Mouse (Mus musculus) kidney, postnatal 10 days (tissue): ENCODE data around the gene Col23a1.
A peak's percentile ranks its signal among the peaks of the same experiment; 100 is the strongest.

ENCODE experiments used
- DNase-seq: peaks from one replicate; pipeline ENCODE4 v3.0.0; 2021; ENCODE audit warnings: mixed read lengths

Col23a1 gene

DNA sequence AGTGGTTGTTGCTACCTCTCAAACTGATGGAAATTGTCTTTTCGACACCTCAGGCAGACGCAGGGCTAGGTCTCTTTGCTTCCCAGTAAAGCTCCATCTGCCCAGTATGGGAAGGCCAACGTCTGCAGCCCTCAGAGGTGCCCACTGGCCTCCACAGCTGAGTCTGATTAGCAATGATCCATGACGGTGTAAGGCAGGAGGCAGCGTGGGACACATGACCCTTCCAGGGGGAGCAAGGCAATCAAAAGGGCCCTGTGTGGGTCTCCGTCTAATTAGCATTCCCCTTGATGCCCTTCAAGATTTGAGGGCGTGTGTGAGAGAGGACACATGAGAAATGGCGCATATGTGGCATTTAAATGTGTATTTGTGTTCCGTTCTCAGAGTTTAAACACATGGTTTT is 199.1 kb downstream of the Col23a1 start:
- DNase-seq: no peak

DNA sequence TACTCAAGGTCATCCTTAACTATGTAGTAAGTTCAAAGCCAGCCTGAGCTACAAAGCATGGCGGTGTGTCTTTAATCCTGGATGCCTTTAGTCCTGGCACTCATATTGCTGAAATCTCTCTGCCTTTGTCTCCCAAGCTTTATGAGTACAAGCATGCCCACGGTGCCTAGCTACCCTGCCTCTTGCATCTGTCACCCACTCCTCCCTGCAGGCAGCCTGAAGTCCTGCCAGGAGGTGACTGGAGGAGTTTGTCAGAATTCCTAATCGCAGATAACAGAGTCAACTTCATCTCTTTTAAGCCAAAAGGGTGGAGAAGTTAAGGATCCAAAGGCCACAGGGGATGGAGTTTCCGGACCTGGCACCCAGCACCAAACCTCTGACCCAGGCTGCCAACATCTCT is 203.7 kb downstream of the Col23a1 start:
- no peak for DNase-seq

DNA sequence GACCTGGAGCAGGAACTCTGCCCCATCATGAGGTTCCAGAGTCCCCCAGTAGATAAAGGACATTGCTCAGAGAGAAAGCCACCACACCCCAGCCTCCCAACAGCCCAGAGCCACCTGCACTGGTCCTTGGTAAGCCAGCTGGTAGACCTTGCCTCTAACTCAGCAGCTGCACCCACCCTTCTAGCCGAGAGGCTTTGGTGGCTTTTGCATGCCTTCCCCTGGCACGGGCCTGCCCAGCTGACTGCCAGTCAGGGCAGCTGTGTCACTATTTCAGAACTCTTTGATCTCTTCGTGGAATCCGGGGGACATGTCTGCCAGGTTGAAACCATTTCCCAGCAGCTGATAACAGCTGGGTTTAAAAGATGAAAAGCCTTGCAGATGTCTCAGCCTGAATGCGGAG is 204.5 kb downstream of the Col23a1 start:
- no peak for DNase-seq

DNA sequence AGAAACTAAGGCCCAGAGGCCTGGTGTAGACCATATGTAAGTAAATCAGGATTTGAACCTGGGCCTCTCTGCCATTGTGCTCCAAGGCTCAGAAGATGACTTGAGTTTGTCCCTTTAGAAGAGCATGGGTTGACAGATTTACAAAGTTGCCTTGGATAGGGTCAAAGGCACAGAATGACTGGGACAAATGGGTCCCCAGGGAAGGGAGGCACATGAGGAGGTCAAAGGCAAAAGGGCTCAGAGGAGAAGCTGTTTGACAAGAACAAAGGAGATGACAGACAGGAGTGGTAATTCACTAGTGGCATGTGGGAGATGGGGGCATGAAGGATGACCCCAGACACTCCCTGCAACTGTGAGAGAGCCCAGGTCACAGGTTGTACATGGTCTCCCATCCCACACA is 210.1 kb downstream of the Col23a1 start:
- DNase-seq: no peak

GRCm38 (mm10) chr11:51502431-51502851 is 212.7 kb downstream of the Col23a1 start:
- peak; percentile 56 for DNase-seq

GRCm38 (mm10) chr11:51504946-51505345 is 215.2 kb downstream of the Col23a1 start:
- DNase-seq: peak; percentile 32

DNA sequence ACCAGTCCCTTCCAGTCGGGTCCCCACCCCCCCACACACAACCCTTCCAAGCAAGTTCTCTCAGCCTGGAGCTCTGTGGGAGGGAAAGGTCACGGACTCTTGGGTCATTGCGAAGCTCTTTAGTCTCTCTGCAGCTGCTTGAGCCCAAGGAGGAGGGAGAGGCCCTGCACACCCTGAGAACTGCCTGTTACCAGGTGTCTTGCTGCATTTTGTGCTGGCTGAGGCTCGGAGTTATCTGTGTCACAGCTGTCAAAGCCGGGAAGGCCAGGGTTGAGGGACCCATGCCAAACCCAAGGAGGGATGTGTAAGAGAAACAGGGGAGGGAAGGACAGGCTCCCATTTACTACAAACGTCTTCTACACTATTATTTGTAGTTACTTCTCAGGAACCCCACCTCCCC is 218.3 kb downstream of the Col23a1 start:
- no peak for DNase-seq

GRCm38 (mm10) chr11:51509211-51509610 is 219.5 kb downstream of the Col23a1 start:
- no peak for DNase-seq

DNA sequence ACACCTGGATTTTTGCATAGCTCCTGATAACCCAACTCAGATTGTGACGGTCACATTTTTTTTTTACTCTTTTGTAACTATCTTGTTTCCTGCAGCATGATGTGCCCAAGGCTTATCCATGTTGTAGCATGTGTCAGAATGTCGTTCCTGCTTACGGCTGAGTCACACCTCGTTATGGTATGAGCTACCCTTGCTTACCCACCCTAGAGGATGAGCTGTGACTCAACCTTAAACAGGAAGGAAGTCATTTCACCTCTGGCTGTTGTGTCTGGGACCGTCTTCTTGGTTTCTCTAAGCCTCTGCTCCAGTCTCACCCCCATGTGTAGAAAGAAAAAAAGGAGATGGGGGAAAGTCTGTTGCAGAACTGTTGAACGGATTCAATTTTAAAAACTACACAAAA is 223.3 kb downstream of the Col23a1 start:
- DNase-seq: no peak

DNA sequence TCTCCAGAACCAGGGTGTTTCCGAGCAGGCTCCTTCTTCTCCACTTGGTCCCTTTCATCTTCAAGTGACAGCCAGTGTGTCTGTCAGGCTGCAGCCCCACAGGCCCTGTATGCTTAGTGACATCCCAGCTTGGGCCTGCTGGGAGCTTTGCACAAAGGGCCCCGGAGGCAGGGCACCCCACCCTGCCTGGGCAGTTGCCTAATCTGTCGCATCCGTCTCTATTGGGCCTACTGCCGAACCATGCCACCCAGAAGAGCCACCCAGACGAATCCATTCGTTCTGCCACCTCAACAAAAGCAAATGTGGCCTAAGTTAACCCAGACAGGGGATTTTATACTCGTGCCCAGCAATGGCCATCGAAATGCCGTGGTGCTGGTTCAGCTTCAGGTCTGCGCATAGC is 225.6 kb downstream of the Col23a1 start:
- DNase-seq: no peak

DNA sequence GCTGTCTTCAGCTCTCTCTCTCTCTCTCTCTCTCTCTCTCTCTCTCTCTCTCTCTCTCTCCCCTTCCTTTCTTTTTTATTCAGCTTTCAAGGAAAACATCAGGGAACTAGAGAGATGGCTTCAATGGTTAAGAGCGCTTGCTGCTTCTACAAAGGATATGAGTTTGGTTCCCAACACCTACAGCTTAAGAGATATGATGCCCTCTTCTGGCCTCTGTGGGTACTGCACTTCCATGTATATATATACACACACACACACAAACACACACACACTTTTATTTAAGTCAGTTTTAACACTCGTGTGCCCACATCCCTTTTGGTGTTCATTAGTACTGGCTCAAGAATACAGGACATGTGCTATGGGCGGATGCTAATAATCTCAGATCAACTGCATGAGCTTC is 228.4 kb downstream of the Col23a1 start:
- DNase-seq: no peak

DNA sequence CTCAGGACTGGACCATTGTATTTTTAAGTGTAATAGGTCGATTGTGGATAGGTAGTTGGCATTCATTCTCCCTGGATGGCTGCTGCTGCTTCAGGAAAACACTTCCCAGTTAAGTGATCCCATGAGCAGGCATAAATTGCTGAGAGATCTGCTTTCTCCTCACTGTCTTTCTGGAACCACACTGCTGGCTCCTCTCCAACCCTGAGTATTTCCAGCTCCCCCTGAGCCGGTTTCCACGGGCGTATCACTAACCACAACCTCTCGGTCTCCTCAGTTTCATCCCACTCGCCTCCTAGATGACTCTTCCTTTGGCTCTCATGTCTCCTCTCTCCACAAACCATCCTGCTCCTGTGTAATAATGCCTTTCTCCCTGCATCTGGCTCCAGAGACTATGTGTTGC is 228.9 kb downstream of the Col23a1 start:
- DNase-seq: no peak

DNA sequence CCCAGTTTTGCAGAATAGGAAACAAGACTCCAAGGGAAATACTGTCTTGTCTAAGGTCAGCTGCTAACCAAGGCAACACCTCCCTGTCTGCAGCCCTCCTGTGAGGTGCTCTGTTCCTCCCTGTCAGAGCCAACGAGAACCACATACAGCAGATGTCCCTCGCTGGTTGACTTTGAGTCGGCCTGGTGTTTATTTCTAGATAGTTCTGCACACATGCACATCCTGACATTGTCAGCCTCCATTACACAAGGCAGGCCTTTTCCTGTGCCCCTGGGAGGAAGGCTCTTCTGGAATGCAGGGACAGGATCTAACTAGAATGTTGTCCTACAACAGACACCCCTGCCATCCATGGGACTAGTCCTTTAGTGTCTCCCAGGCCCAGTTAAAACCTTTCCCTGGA is 231.7 kb downstream of the Col23a1 start:
- no peak for DNase-seq

DNA sequence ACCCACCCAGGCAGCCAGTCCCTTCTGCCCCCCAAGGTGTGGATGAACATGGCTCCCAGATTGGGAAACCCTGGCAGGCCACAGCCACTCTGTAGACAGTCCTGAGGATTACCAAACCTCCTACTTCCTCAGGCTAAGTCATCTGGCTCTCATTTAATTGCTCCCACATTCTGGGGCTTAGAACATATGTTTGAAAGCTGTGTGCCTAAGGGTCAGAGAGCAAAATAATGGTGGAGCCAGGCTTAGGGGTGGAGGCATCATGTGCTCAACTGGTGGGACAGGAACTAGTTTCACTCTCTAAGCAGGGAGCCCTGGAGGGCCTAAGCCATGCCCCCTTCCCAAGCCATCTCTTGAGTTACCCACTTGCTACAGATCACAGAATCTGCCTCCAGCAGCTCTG is 233.5 kb downstream of the Col23a1 start:
- no peak for DNase-seq

- no peak for DNase-seq
Measured at GRCm38 (mm10) chr11:51523625-51524024, 233.9 kb downstream of the Col23a1 start.

- no peak for DNase-seq
Measured at GRCm38 (mm10) chr11:51526631-51527161, 237.0 kb downstream of the Col23a1 start.

GRCm38 (mm10) chr11:51533128-51533533 is 243.4 kb downstream of the Col23a1 start:
- no peak for DNase-seq

GRCm38 (mm10) chr11:51534314-51534713 is 244.6 kb downstream of the Col23a1 start:
- DNase-seq: peak; percentile 60

DNA sequence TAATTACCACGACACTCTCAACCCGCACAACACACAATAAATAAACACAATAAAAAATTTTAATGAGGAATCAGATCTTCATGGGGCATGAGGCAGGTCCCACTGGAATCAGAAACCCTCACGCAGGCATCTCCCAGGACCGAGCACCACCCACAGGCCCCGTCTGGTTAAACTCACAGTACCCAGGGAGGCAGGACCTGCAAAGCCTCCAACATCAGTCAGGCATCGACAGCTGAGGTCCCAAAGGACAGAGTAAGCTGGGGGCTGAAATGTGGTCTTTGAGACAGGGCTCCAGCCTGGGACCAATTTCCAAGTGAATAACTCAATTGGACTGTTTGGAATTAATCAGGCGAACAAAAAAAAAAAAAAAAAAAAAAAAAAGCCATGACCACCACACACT is 248.7 kb downstream of the Col23a1 start:
- DNase-seq: no peak

- DNase-seq: no peak
Measured at GRCm38 (mm10) chr11:51538919-51539758, 249.4 kb downstream of the Col23a1 start.

GRCm38 (mm10) chr11:51539759-51540282 is 250.1 kb downstream of the Col23a1 start:
- peak; percentile 99 for DNase-seq

GRCm38 (mm10) chr11:51542424-51542823 is 252.7 kb downstream of the Col23a1 start:
- DNase-seq: peak; percentile 38

- DNase-seq: no peak
Measured at GRCm38 (mm10) chr11:51543487-51544050, 253.8 kb downstream of the Col23a1 start.

DNA sequence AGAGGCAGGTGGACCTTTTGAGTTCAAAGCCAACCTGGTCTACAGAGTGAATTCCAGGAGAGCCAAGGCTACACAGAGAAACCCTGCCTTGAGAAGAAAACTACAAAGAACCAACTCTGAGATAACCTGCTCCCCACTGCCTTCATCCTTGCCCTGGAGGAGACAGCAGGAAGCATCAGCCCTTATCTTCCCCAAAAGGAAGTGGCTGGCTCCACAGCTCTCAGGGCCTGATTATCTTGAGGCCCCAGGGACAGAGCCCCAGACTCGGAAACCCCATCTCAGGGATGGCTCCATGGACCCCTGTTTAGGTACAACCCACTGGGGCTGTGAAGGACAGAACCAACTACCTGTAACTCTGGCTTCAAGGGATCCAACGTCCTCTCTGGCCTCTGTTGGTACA is 254.7 kb downstream of the Col23a1 start:
- no peak for DNase-seq
